In the genomic region with DNA sequence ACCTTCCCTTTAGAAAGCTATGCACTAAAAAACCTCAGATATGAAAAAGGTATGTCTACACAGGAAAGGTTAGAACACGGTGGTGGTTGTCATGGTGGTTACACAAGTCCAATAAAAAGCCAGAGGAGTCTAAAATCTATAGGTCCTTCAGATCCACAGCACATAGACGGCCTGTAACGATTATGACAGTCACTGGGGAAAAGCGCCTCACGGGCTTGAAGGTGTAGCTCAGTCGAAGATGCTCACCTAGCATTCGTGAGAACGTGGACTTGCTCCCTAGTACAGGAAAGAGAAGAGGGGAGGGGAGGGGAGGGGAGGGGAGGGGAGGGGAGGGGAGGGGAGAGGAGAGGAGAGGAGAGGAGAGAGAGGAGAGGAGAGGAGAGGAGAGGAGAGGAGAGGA, we compare ENCODE assay signal across 34 mouse cellular contexts. TPM values are rescaled to one million over a fixed set of nuclear protein-coding genes. Genes with fewer than 3 reads are reported as not detected.
"Had no signal": no experiment of that assay in that cellular context is flagged by ENCODE, and none has a peak within 500 bp of the region (broad histone marks: within the 10 kb centered on the region; RNA-seq: fewer than 3 reads in every experiment).

No protein-coding gene starts in this region.

- H3K9me3 ChIP-seq: heart, embryonic 13.5 days; heart, embryonic 15.5 days; hindbrain, embryonic 10.5 days; hindbrain, embryonic 12.5 days; hindbrain, embryonic 13.5 days; hindbrain, embryonic 15.5 days; intestine, embryonic 15.5 days; kidney, embryonic 15.5 days had no signal

- H3K4me3 ChIP-seq: heart, embryonic 13.5 days; heart, embryonic 15.5 days; hindbrain, embryonic 10.5 days; hindbrain, embryonic 12.5 days; hindbrain, embryonic 13.5 days; hindbrain, embryonic 15.5 days; intestine, embryonic 15.5 days; kidney, embryonic 15.5 days; layer of hippocampus, adult 2 months; left cerebral cortex, adult 2 months had no signal

- H3K4me1 ChIP-seq: hindbrain, embryonic 10.5 days; hindbrain, embryonic 13.5 days; hindbrain, embryonic 15.5 days had no signal

- ATAC-seq: hindbrain, embryonic 16.5 days; hindbrain, postnatal 0 days; inflammation-experienced regulatory T-cells, adult 6 months; intestine, embryonic 15.5 days; intestine, embryonic 16.5 days; intestine, postnatal 0 days had no signal

- H3K27ac ChIP-seq: heart, embryonic 13.5 days; heart, embryonic 15.5 days; hindbrain, embryonic 10.5 days; hindbrain, embryonic 12.5 days; hindbrain, embryonic 13.5 days; hindbrain, embryonic 14.5 days; hindbrain, embryonic 15.5 days; hindbrain, postnatal 0 days; intestine, embryonic 15.5 days; kidney, embryonic 15.5 days; kidney, postnatal 0 days; layer of hippocampus, adult 2 months; left cerebral cortex, adult 2 months had no signal

- H3K27me3 ChIP-seq: heart, embryonic 13.5 days; heart, embryonic 15.5 days; hindbrain, embryonic 12.5 days; hindbrain, embryonic 13.5 days; hindbrain, embryonic 15.5 days; intestine, embryonic 15.5 days; kidney, embryonic 15.5 days had no signal

- H3K9ac ChIP-seq: heart, embryonic 13.5 days; heart, embryonic 15.5 days; hindbrain, embryonic 12.5 days; hindbrain, embryonic 13.5 days; hindbrain, embryonic 14.5 days; hindbrain, embryonic 15.5 days; intestine, embryonic 15.5 days; kidney, embryonic 15.5 days had no signal

- DNase-seq: heart, postnatal 10 days; heart, postnatal 14 days; heart, postnatal 36 days; kidney, adult 11 months; kidney, adult 18-20 months; kidney, adult 2 months; kidney, adult 8-10 months; kidney, adult 9 months; kidney, postnatal 10 days; kidney, postnatal 14 days; kidney, postnatal 36 days; kidney, postnatal 4 days; layer of hippocampus, adult 9-11 months; layer of hippocampus, postnatal 36 days had no signal

- H3K36me3 ChIP-seq: heart, embryonic 13.5 days; heart, embryonic 15.5 days; hindbrain, embryonic 10.5 days; hindbrain, embryonic 12.5 days; hindbrain, embryonic 13.5 days; hindbrain, embryonic 15.5 days; intestine, embryonic 15.5 days; kidney, embryonic 15.5 days had no signal

- H3K4me2 ChIP-seq: heart, embryonic 11.5 days; heart, embryonic 13.5 days; heart, embryonic 15.5 days; hindbrain, embryonic 12.5 days; hindbrain, embryonic 13.5 days; hindbrain, embryonic 14.5 days; hindbrain, embryonic 15.5 days; intestine, embryonic 15.5 days; kidney, embryonic 15.5 days had no signal

RNA-seq across cellular contexts. Expression of a gene that starts 9.2 kb away (rescaled TPM):
- total RNA-seq: hindbrain, postnatal 0 days; layer of hippocampus, postnatal 10 days had no signal
- polyA plus RNA-seq: hindbrain, embryonic 10.5 days; hindbrain, embryonic 11.5 days; hindbrain, embryonic 13.5 days; hindbrain, embryonic 14.5 days; hindbrain, embryonic 15.5 days; hindbrain, postnatal 0 days had no signal
